Mouse (Mus musculus) forebrain, embryonic 16.5 days (tissue): Measurements from ENCODE around the gene Zfp362. TPM values are rescaled to one million over a fixed set of nuclear protein-coding genes. Genes with fewer than 3 reads are reported as not detected.

ENCODE experiments used
- ATAC-seq: fragments of 200-750 bp; cut with Nextera tagmentation; 2 replicates; pipeline ENCODE4 v1.8.0; 2017; ENCODE audit warnings: mild to moderate bottlenecking, moderate library complexity
- H3K27ac ChIP-seq: fragments of 300-500 bp; sonication (generic); 2 replicates; pipeline ENCODE4 v1.5.1; 2014; ENCODE audit warnings: low read length, control low read depth
- H3K27me3 ChIP-seq: fragments of 300-500 bp; sonication (generic); replicated peaks from 2 replicates; pipeline ENCODE4 v1.6.1; 2014; ENCODE audit warnings: low read length; ENCODE audit not compliant: control insufficient read depth, insufficient read depth
- H3K36me3 ChIP-seq: fragments of 300-500 bp; sonication (generic); 2 replicates; pipeline ENCODE4 v1.6.1; 2014; ENCODE audit not compliant: control insufficient read depth, insufficient read depth
- H3K4me1 ChIP-seq: fragments of 300-500 bp; sonication (generic); replicated peaks from 2 replicates; pipeline ENCODE4 v1.6.1; 2014; ENCODE audit warnings: low read length; ENCODE audit not compliant: control insufficient read depth, insufficient read depth
- H3K4me2 ChIP-seq: fragments of 300-500 bp; sonication (generic); 2 replicates; pipeline ENCODE4 v1.6.1; 2014; ENCODE audit warnings: mild to moderate bottlenecking, low read length, control low read depth
- H3K4me3 ChIP-seq: fragments of 300-500 bp; sonication (generic); replicated peaks from 2 replicates; pipeline ENCODE4 v1.5.1; 2014; ENCODE audit warnings: mild to moderate bottlenecking, low read length, control low read depth
- H3K9ac ChIP-seq: fragments of 300-500 bp; sonication (generic); replicated peaks from 2 replicates; pipeline ENCODE4 v1.6.1; 2014; ENCODE audit warnings: low read depth, low read length, control low read depth
- H3K9me3 ChIP-seq: fragments of 300-500 bp; sonication (generic); 2 replicates; pipeline ENCODE4 v1.6.1; 2016; ENCODE audit warnings: low read length; ENCODE audit not compliant: control insufficient read depth
- WGBS: fragments of 180-500 bp; shearing (Covaris S2); extraction: QIAGEN DNeasy Blood & Tissue Kit; methylation state at CpG from one replicate; pipeline ENCODE4 v1.1.7; 2014; 5-methylcytosine and 5-hydroxymethylcytosine counted together
- polyA plus RNA-seq: library from polyadenylated mRNA; unstranded; fragments of >200 nt; fragmentation: Nextera tagmentation; extraction: Ambion mirVana; gene quantifications from 2 replicates; pipeline ENCODE4 v1.2.1, GENCODE M21; 2015

The Zfp362 gene
- 45.2 and 47.6 TPM in 2 replicates for polyA plus RNA-seq

DNA sequence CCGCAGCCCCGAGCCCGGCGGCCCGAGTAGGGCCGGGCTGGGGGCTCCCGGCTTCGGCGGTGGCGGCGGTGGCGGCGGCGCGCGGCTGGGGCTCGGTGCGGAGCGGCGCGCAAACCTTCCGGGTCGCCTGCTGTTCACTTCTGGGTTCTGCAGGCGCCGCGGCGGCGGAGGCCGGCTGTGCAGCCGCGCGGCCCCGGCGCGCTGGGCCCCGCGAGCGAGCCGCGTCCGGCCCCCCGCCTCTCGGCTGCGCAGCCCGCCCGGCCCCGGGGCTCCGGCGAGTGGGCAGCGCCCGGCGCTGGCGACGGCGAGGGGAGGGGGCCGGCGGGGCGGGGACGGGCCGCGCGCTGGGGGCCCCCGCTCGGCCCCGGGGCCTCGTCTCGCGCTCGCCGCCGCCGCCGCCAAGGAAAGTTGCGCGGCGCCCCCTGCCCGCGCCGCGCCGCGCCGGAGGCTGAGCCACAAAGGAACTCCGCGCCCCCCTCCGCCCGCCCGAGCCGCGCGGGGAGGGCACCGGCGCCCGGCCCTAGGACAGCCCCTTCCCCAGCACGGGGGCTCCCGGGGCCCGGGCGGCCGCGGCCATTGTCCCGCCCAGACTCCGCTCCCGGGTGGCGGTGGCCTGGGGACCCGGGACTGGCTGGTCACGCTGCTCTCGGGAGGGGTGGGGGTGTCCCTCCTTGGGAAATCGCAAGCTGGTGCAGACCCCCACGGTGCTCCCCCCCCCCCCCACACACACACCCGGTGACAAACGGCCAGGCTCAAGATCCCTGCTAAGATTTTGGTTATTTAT, at the start of gene Zfp362:
Zfp362 (minus strand) TSS at position 3 of the 784 bp plus-strand sequence.
- peak; percentile 61 for ATAC-seq
- peak within 1 kb of the TSS; percentile 96 for H3K9ac ChIP-seq
- peak within 1 kb of the TSS; percentile 57 for H3K4me3 ChIP-seq
- no peaks in the 10 kb centered on the region for H3K9me3 ChIP-seq
- H3K4me1 ChIP-seq, result peaks cover 42% of the 10 kb centered on the region
- WGBS, result 0% methylated on average over 53 of the region's 111 CpGs
- H3K36me3 ChIP-seq, result no peaks in the 10 kb centered on the region
- peak within 1 kb of the TSS; percentile 95 for H3K27ac ChIP-seq
- peak within 1 kb of the TSS; percentile 100 for H3K4me2 ChIP-seq
- no peaks in the 10 kb centered on the region for H3K27me3 ChIP-seq

DNA sequence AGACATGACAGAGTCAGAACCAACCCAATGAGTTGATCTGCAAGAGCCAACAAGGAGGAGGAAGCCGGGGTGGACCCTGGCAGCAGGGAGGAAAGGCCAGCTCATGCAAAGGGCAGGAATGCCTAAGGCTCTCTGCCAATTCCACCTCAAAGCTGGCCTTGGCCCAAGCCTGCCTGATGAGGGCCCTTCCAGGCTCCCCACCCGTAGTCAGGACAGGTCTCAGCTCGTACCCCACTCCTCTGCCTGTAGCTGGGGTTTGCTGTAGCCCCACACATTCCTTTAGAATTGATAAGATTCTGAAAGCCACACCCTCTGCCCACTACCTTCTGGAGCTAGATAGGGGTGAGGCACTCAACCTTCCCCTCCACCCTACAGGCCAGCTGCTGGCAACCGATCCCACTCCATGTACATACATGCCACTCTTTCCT, 49.8 kb upstream of the Zfp362 start:
- Histone ChIP-seq H3K27ac (no peak overlapping the region), H3K4me3 (no peak overlapping the region), H3K27me3 (no peaks in the 10 kb centered on the region), H3K36me3 (no peaks in the 10 kb centered on the region), H3K4me1 (no peaks in the 10 kb centered on the region), H3K4me2 (no peak overlapping the region), H3K9me3 (peaks cover 2% of the 10 kb centered on the region; the same call in 1 of the 2 replicates), H3K9ac (no peak overlapping the region)
- WGBS, result 75% methylated on average over 4 of the region's 4 CpGs
- ATAC-seq, result no peak

DNA sequence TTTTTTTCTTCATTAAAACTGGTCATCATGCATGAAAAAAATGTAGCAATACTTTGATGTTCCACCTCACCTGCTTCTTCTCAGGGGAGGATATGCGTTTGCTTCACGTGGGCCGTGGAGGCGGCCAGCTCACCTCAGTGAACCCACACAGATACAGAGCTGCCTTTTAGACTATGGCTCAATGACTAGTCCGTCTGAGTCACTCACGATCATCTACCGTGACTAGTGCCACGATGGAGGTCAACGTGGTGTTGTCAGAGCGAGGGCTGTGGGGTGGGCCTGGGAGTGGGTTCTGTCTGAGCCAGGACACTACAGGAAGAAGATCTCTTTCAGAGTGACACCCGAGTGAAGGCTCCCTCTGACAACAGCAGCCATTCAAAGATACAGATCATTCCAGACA, 47.3 kb upstream of the Zfp362 start:
- no peak overlapping the region for H3K9ac ChIP-seq
- no peak for ATAC-seq
- H3K27me3 ChIP-seq, result no peaks in the 10 kb centered on the region
- WGBS, result 80% methylated on average over 11 of the region's 11 CpGs
- H3K27ac ChIP-seq, result no peak overlapping the region
- no peaks in the 10 kb centered on the region for H3K9me3 ChIP-seq
- H3K4me1 ChIP-seq, result no peaks in the 10 kb centered on the region
- no peaks in the 10 kb centered on the region for H3K36me3 ChIP-seq
- H3K4me3 ChIP-seq, result no peak overlapping the region
- H3K4me2 ChIP-seq, result no peak overlapping the region

DNA sequence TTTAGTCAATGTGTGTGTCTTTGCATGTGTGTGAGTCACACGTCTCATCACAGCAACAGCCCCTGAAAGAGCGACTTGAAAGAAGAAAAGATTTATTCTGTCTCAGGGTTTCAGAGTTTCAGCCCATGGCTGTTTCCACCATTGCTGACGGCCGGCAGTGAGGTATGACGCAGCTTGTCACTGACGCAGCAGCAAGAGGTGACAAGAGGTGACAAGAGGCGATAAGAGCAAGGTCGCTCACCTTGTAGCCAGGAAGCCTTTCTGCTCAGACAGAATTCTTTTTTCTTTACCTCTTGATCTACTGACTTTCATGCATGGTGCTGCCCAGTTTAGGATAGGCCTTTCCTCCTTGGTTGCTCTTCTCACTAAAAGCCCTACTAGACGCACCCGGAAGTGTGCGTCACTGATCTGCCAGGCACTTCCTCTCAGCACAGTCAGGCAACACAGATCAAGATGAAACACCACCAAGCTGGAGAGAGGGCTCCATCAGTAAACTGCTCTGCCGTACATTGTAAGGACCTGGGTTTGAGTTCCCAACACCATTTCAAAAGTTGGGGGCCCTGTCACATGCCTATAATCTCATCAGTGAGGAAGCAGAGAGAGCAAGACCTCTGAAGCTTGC, 46.5 kb upstream of the Zfp362 start:
- ATAC-seq, result no peak
- Histone ChIP-seq H3K4me3 (no peak overlapping the region), H3K4me1 (no peaks in the 10 kb centered on the region), H3K9ac (no peak overlapping the region), H3K9me3 (no peaks in the 10 kb centered on the region), H3K36me3 (no peaks in the 10 kb centered on the region), H3K4me2 (no peak overlapping the region), H3K27me3 (no peaks in the 10 kb centered on the region), H3K27ac (no peak overlapping the region)
- WGBS, result 91% methylated on average over 12 of the region's 12 CpGs

DNA sequence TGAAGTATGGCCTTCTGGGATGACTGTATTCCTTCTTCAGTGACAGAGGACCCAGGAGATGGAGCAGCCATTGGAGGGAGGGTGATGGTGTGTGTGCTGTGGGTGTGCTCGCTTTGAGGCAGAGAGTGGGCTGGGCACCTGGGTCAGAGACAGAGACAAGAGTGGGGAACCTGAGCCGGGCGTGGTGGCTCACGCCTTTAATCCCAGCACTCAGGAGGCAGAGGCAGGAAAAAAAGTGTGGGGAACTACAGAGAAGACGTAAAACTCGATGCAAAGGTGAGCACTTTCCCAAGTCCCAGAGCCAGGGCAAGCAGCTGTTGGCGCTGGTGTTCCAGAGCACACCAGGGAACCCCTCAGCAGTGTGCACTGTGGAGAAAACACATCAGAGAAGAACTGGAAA, 43.8 kb upstream of the Zfp362 start:
- H3K4me2 ChIP-seq, result no peak overlapping the region
- H3K9ac ChIP-seq, result no peak overlapping the region
- H3K27ac ChIP-seq, result no peak overlapping the region
- H3K4me3 ChIP-seq, result no peak overlapping the region
- H3K36me3 ChIP-seq, result no peaks in the 10 kb centered on the region
- no peaks in the 10 kb centered on the region for H3K27me3 ChIP-seq
- WGBS, result 85% methylated on average over 7 of the region's 7 CpGs
- no peaks in the 10 kb centered on the region for H3K9me3 ChIP-seq
- ATAC-seq, result no peak
- H3K4me1 ChIP-seq, result peaks cover 10% of the 10 kb centered on the region

DNA sequence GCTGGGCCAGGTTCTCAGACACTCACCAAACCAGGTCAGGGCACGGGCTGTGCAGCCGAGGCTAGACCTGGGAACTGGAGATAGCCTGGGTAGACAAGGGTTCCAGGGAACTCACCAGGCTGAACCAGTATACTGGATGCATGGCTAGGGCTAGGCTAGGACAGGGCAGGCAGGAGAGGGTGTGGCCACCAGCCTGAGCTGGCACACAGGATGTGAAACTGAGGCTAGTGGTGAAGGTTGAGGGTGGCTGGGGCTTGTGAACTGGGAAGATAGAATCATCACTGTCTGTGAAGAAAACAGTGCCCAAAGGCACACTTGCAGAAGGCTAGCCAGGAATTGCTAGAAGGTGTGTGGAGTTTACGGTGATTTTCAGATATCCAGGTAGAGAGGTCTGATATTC, 43.1 kb upstream of the Zfp362 start:
- Histone ChIP-seq H3K4me3 (no peak overlapping the region), H3K4me2 (no peak overlapping the region), H3K9me3 (no peaks in the 10 kb centered on the region), H3K36me3 (no peaks in the 10 kb centered on the region), H3K4me1 (peaks cover 13% of the 10 kb centered on the region), H3K27ac (no peak overlapping the region), H3K9ac (no peak overlapping the region), H3K27me3 (no peaks in the 10 kb centered on the region)
- no peak for ATAC-seq
- 92% methylated on average over 3 of the region's 3 CpGs for WGBS

DNA sequence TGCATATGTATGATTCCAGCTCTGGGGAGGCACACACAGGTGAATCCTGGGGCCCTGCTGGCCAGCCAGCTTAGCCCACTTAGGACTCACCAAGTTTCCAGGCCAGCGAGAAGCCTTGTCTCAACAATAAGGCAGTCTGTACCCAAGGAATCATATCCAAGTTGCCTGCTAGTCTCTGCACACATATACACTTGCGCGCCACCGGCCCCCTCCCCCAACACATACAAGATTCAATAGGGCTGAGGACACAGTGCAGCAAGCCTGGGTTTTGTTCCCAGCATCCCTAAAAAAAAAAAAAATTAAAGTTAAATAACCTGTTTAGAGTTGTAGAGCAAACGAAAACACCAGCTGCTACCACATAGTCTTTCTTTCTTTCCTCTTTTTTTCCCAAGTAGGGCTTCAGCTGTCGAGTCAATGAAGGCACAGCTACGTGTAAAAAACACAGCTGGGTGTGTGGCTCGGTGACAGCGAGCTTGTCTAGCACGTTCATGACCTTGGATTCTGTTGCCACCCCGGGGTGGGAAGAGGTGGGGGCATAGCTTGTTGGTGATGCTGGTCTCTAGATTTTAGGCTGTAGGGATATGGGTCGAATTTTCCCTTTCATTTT, 39.6 kb upstream of the Zfp362 start:
- no peak overlapping the region for H3K4me3 ChIP-seq
- 38% methylated on average over 12 of the region's 12 CpGs for WGBS
- H3K4me2 ChIP-seq, result no peak overlapping the region
- no peaks in the 10 kb centered on the region for H3K36me3 ChIP-seq
- peak overlapping the region; percentile 4; the same call in 1 of the 2 replicates for H3K27ac ChIP-seq
- no peaks in the 10 kb centered on the region for H3K9me3 ChIP-seq
- no peak overlapping the region for H3K9ac ChIP-seq
- H3K4me1 ChIP-seq, result peaks cover 13% of the 10 kb centered on the region
- no peaks in the 10 kb centered on the region for H3K27me3 ChIP-seq
- peak; percentile 79 for ATAC-seq

DNA sequence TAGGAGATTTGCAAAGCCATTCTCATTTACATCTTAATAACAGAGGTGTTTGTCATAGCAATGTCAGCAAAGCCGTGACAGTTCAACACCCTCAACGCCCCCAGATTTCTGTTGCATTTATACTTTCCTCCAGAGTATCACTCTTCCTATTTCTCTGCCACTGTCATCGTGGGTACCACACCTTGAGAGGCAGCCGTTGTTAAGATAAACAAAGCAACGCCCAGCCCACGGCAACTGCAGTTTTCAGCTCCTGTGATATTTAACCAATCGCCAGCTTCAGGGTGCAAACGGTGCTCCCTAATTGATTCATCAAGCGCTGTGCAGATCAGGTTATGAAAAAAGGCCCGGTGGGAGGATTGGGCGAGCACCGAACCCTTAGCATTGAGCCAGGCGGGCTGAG, 38.7 kb upstream of the Zfp362 start:
- no peak overlapping the region for H3K4me3 ChIP-seq
- H3K36me3 ChIP-seq, result no peaks in the 10 kb centered on the region
- 25% methylated on average over 13 of the region's 13 CpGs for WGBS
- H3K4me1 ChIP-seq, result peaks cover 13% of the 10 kb centered on the region
- H3K9me3 ChIP-seq, result no peaks in the 10 kb centered on the region
- no peaks in the 10 kb centered on the region for H3K27me3 ChIP-seq
- H3K9ac ChIP-seq, result no peak overlapping the region
- ATAC-seq, result no peak
- peak overlapping the region; percentile 4; the same call in 1 of the 2 replicates for H3K27ac ChIP-seq
- H3K4me2 ChIP-seq, result no peak overlapping the region

DNA sequence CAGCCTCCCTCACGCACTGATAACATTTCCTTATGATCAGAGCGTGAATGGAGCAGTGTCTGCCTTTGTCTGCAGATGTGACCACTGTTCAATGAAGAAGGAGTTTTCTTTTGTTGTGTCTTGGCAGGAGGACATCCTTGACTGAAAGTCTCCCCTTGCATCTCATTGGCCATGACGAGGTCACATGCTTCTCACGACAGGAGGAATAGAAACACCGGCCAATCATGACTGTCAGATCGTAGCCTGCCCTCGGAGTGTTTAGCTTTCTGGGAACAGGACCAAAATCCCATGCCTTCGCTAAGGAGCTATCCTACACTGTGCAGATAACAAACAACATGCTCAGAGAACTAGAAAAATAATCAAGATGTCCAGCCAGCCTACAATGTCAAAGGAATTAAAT, 35.4 kb upstream of the Zfp362 start:
- Histone ChIP-seq H3K4me2 (no peak overlapping the region), H3K27me3 (no peaks in the 10 kb centered on the region), H3K4me1 (peaks cover 13% of the 10 kb centered on the region), H3K9ac (no peak overlapping the region), H3K27ac (no peak overlapping the region), H3K36me3 (no peaks in the 10 kb centered on the region), H3K4me3 (no peak overlapping the region), H3K9me3 (no peaks in the 10 kb centered on the region)
- 22% methylated on average over 8 of the region's 8 CpGs for WGBS
- 0 out of 2 replicates have a peak, but pooled peaks have one; percentile 57 for ATAC-seq
